Mouse (Mus musculus) Muller cell, postnatal 12 days (primary cell): ENCODE measurements around the gene Cacna2d2.

Source experiments
- DNase-seq: peaks from one replicate; pipeline ENCODE4 v3.0.0-alpha.2; 2015; ENCODE audit errors: inconsistent ontology term

The Cacna2d2 gene

GRCm38 (mm10) chr9:107400666-107401285, 1.4 kb downstream of the Cacna2d2 start:
- DNase-seq, result no peak

GRCm38 (mm10) chr9:107403116-107403515, 3.7 kb downstream of the Cacna2d2 start:
- DNase-seq, result no peak

GRCm38 (mm10) chr9:107409449-107409848, 10.0 kb downstream of the Cacna2d2 start:
- no peak for DNase-seq

GRCm38 (mm10) chr9:107417106-107417505, 17.7 kb downstream of the Cacna2d2 start:
- DNase-seq, result no peak

GRCm38 (mm10) chr9:107419491-107420244, 20.3 kb downstream of the Cacna2d2 start:
- DNase-seq, result no peak

GRCm38 (mm10) chr9:107420898-107421297, 21.5 kb downstream of the Cacna2d2 start:
- DNase-seq, result no peak

GRCm38 (mm10) chr9:107422878-107423277, 23.5 kb downstream of the Cacna2d2 start:
- DNase-seq, result peak; percentile 85

- no peak for DNase-seq
Observed at GRCm38 (mm10) chr9:107424485-107425175, 25.2 kb downstream of the Cacna2d2 start.

- no peak for DNase-seq
Observed at GRCm38 (mm10) chr9:107427876-107428275, 28.5 kb downstream of the Cacna2d2 start.

GRCm38 (mm10) chr9:107428451-107429186, 29.2 kb downstream of the Cacna2d2 start:
- no peak for DNase-seq

GRCm38 (mm10) chr9:107430445-107430844, 31.0 kb downstream of the Cacna2d2 start:
- DNase-seq, result no peak

- no peak for DNase-seq
Observed at GRCm38 (mm10) chr9:107432546-107432945, 33.1 kb downstream of the Cacna2d2 start.

- DNase-seq, result no peak
Observed at GRCm38 (mm10) chr9:107434851-107435250, 35.4 kb downstream of the Cacna2d2 start.

GRCm38 (mm10) chr9:107435285-107435684, 35.9 kb downstream of the Cacna2d2 start:
- DNase-seq, result no peak

GRCm38 (mm10) chr9:107442891-107443290, 43.5 kb downstream of the Cacna2d2 start:
- no peak for DNase-seq

GRCm38 (mm10) chr9:107443324-107443723, 43.9 kb downstream of the Cacna2d2 start:
- no peak for DNase-seq

- no peak for DNase-seq
Observed at GRCm38 (mm10) chr9:107445011-107445471, 45.6 kb downstream of the Cacna2d2 start.

GRCm38 (mm10) chr9:107448805-107449517, 49.5 kb downstream of the Cacna2d2 start:
- DNase-seq, result no peak

- DNase-seq, result no peak
Observed at GRCm38 (mm10) chr9:107451400-107451799, 52.0 kb downstream of the Cacna2d2 start.

- DNase-seq, result no peak
Observed at GRCm38 (mm10) chr9:107451891-107452521, 52.6 kb downstream of the Cacna2d2 start.

GRCm38 (mm10) chr9:107452552-107452951, 53.1 kb downstream of the Cacna2d2 start:
- no peak for DNase-seq
